Mouse (Mus musculus): Measurements from ENCODE around the gene Birc2.
"Not testable (repeated sequence)": the region's sequence is repeated elsewhere in the genome, so short reads cannot be mapped to it uniquely, and the experiment has no call there.

DNA sequence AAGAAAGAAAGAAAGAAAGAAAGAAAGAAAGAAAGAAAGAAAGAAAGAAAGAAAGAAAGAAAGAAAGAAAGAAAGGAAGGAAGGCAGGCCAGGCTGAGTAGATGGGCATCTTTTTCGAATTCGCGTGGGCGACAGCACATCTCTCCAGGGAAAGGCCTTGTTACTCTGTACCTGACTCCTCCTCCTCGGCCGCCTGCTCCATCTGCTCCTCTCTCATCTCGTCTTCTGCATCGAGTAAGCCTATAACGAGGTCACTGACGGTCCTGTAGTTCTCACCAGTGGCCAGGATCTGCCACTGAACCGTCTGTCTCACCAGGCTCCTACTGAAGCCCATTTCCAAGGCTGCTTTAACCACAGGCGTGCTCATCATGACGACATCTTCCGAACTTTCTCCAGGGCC, 17.3 kb upstream of the Birc2 start:
- TF ChIP-seq POLR2A (IDR thresholded peaks at IDR 0.05; ENCODE audit: control insufficient read depth in 1 of 2, insufficient read depth in 1 of 2, low read depth in 1 of 2, low read length in 2 of 2, poor library complexity in 1 of 2); EP300 (IDR thresholded peaks at IDR 0.05; ENCODE audit: low read depth in 1 of 2, low read length in 2 of 2): not testable (repeated sequence)
